Mouse (Mus musculus): Measurements from ENCODE around the gene Syt12. TPM values are rescaled to one million over a fixed set of nuclear protein-coding genes. Genes with fewer than 3 reads are reported as not detected.

Gene Syt12
- total RNA-seq, 1 experiment from 2014 or later, result 41.1 TPM

GRCm38 (mm10) chr19:4398959-4399358 is 78.3 kb downstream of the Syt12 start:
- no peak for DNase-seq

- DNase-seq, result no peak
These were observed 78.7 kb downstream of the Syt12 start for GRCm38 (mm10) chr19:4398630-4398948.

GRCm38 (mm10) chr19:4397798-4398629 is 79.2 kb downstream of the Syt12 start, which contains the start of gene Kdm2a:
Gene Kdm2a, minus strand, starts transcription at chr19:4398285.
- peak; percentile 67 for DNase-seq

GRCm38 (mm10) chr19:4396998-4397797 is 80.0 kb downstream of the Syt12 start:
- DNase-seq, result peak; percentile 99

GRCm38 (mm10) chr19:4396081-4396997 is 80.9 kb downstream of the Syt12 start:
- DNase-seq, result peak; percentile 55

Other genes with a start within 250 kb of the Syt12 start
- gene Pold4, start 245.5 kb downstream of the Syt12 start, total RNA-seq (2021), result 43.3 and 57.9 TPM in 2 replicates
- gene Ssh3, start 208.3 kb downstream of the Syt12 start, total RNA-seq (2021), result 17.3 and 20.8 TPM in 2 replicates
- gene Ankrd13d, start 194.3 kb downstream of the Syt12 start, total RNA-seq (2021), result 2.7 and 4.8 TPM in 2 replicates
- 45.2 and 74.4 TPM in 2 replicates for gene Grk2, start 171.2 kb downstream of the Syt12 start, total RNA-seq (2021)
- 96.2 and 111 TPM in 2 replicates for gene Kdm2a, start 79.2 kb downstream of the Syt12 start, total RNA-seq (2021)
- gene Rhod, start 38.0 kb downstream of the Syt12 start, total RNA-seq (2021), result 14.1 and 17.3 TPM in 2 replicates
- gene 2010003K11Rik, start 21.1 kb upstream of the Syt12 start, total RNA-seq (2021), result 23.0 and 25.2 TPM in 2 replicates
- gene Pcx, start 33.0 kb upstream of the Syt12 start, total RNA-seq (2021), result 351 and 352 TPM in 2 replicates
- gene Lrfn4, start 138.2 kb upstream of the Syt12 start, total RNA-seq (2021), result 6.1 and 7.6 TPM in 2 replicates
- 26.1 and 28.6 TPM in 2 replicates for gene Rce1, start 148.2 kb upstream of the Syt12 start, total RNA-seq (2021)
- not detected in 2 replicates for gene Gm960, start 221.2 kb upstream of the Syt12 start, total RNA-seq (2021)
- 3.3 and 5.9 TPM in 2 replicates for gene Sptbn2, start 233.7 kb upstream of the Syt12 start, total RNA-seq (2021)